Mouse (Mus musculus) intestine, postnatal 0 days (tissue): ENCODE data around the gene Snx29. TPM values are rescaled to one million over a fixed set of nuclear protein-coding genes. Genes with fewer than 3 reads are reported as not detected.
A peak's percentile ranks its signal among the peaks of the same experiment; 100 is the strongest.

ENCODE experiments used
- ATAC-seq: fragments of 200-750 bp; cut with Nextera tagmentation; 2 replicates; pipeline ENCODE4 v1.8.0; 2017; ENCODE audit warnings: mild to moderate bottlenecking, moderate TSS enrichment, moderate library complexity
- H3K27ac ChIP-seq: fragments of 300-500 bp; sonication (generic); 2 replicates; pipeline ENCODE4 v1.5.1; 2014; ENCODE audit warnings: mild to moderate bottlenecking, low read depth, low read length, moderate library complexity
- H3K27me3 ChIP-seq: fragments of 300-500 bp; sonication (generic); replicated peaks from 2 replicates; pipeline ENCODE4 v1.6.1; 2014; ENCODE audit warnings: low read length, mixed read lengths; ENCODE audit not compliant: control insufficient read depth, insufficient read depth
- H3K36me3 ChIP-seq: fragments of 300-500 bp; sonication (generic); 2 replicates; pipeline ENCODE4 v1.6.1; 2014; ENCODE audit warnings: mild to moderate bottlenecking, moderate library complexity; ENCODE audit not compliant: control insufficient read depth, insufficient read depth
- H3K4me1 ChIP-seq: fragments of 300-500 bp; sonication (generic); replicated peaks from 2 replicates; pipeline ENCODE4 v1.6.1; 2014; ENCODE audit warnings: antibody characterized with exemption, low read length, mixed read lengths; ENCODE audit not compliant: control insufficient read depth, insufficient read depth
- H3K4me2 ChIP-seq: fragments of 300-500 bp; sonication (generic); replicated peaks from 2 replicates; pipeline ENCODE4 v1.6.1; 2014; ENCODE audit warnings: low read depth, mild to moderate bottlenecking, moderate library complexity
- H3K4me3 ChIP-seq: fragments of 300-500 bp; sonication (generic); 2 replicates; pipeline ENCODE4 v1.5.1; 2014; ENCODE audit warnings: low read depth, low read length
- H3K9ac ChIP-seq: fragments of 300-500 bp; sonication (generic); 2 replicates; pipeline ENCODE4 v1.6.1; 2014; ENCODE audit warnings: mild to moderate bottlenecking, low read depth, low read length
- H3K9me3 ChIP-seq: fragments of 300-500 bp; sonication (generic); 2 replicates; pipeline ENCODE4 v1.6.1; 2016; ENCODE audit warnings: mixed run types; ENCODE audit not compliant: control insufficient read depth
- CTCF ChIP-seq: sonication (generic); IDR thresholded peaks from 2 replicates; pipeline ENCODE4 v1.5.1; 2016; ENCODE audit warnings: low read depth, mild to moderate bottlenecking, control low read depth, antibody characterized with exemption, moderate library complexity
- WGBS: fragments of 180-500 bp; shearing (Covaris S2); extraction: QIAGEN DNeasy Blood & Tissue Kit; methylation state at CpG from one replicate; pipeline ENCODE4 v1.1.7; 2014; 5-methylcytosine and 5-hydroxymethylcytosine counted together
- polyA plus RNA-seq: library from polyadenylated mRNA; unstranded; fragments of >200 nt; fragmentation: Nextera tagmentation; extraction: Ambion mirVana; gene quantifications from 2 replicates; pipeline ENCODE4 v1.2.1, GENCODE M21; 2015

The Snx29 gene
- polyA plus RNA-seq, 1 experiment from 2014 or later, result 1.9 TPM

DNA sequence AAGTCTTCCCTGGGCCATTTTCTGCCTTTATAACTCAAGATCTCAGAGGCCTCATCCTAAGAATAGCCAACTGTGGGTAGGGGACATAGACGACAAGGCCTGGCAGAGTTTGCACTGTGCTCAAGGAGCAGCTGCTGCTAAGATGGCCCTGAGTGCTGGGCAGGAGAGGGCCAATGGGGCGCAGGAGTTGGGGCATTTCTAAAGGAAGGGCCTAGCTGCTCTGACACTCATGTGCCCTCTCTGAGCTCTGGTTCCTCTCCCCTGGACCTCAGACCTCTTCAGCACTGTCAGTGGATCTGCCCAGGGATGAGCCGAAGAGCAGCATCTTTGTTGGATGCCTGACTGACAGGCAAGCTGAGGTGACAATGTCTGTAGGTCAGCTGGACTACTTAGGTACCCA, 426.4 kb downstream of the Snx29 start:
- Histone ChIP-seq H3K4me1 (no peaks in the 10 kb centered on the region), H3K36me3 (no peaks in the 10 kb centered on the region), H3K27me3 (no peaks in the 10 kb centered on the region), H3K4me2 (no peak overlapping the region), H3K4me3 (no peak overlapping the region), H3K9me3 (no peaks in the 10 kb centered on the region), H3K27ac (no peak overlapping the region), H3K9ac (no peak overlapping the region)
- 85% methylated on average over 3 of the region's 3 CpGs for WGBS
- no peak for TF ChIP-seq CTCF
- ATAC-seq, result no peak

GRCm38 (mm10) chr16:11750605-11751004, 427.9 kb downstream of the Snx29 start:
- no peak overlapping the region for H3K4me3 ChIP-seq
- H3K9ac ChIP-seq, result no peak overlapping the region
- H3K36me3 ChIP-seq, result peaks cover 6% of the 10 kb centered on the region; the same call in 1 of the 2 replicates
- H3K4me2 ChIP-seq, result no peak overlapping the region
- no peak for TF ChIP-seq CTCF
- no peak overlapping the region for H3K27ac ChIP-seq
- no peaks in the 10 kb centered on the region for H3K9me3 ChIP-seq
- no peaks in the 10 kb centered on the region for H3K27me3 ChIP-seq
- no peaks in the 10 kb centered on the region for H3K4me1 ChIP-seq
- ATAC-seq, result no peak

DNA sequence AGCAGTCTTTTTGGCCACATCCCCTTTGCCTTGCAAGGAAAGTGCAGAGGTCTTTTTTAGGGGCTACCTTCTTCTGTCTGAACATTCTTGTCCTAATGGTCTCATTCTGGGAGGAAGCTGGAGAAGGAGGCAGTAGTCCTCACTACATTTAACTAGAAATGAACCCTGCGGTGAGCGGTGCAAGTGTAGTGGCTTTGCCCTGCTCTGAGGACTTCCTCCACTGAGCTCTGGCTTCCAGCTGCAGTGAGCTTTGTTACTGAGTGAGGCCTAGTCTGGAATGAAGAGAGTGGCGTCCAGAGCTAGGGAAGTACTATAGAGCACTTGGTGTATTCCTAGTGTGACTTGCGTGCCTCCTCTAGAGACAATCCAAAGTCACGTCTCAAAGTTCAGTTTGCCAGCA, 429.8 kb downstream of the Snx29 start:
- H3K36me3 ChIP-seq, result peaks cover 7% of the 10 kb centered on the region; the same call in 1 of the 2 replicates
- no peak overlapping the region for H3K4me3 ChIP-seq
- 73% methylated on average over 5 of the region's 5 CpGs for WGBS
- no peaks in the 10 kb centered on the region for H3K4me1 ChIP-seq
- TF ChIP-seq CTCF, result no peak
- H3K9ac ChIP-seq, result no peak overlapping the region
- ATAC-seq, result peak; percentile 50; the same call in 1 of the 2 replicates
- H3K27ac ChIP-seq, result no peak overlapping the region
- H3K27me3 ChIP-seq, result no peaks in the 10 kb centered on the region
- H3K4me2 ChIP-seq, result no peak overlapping the region
- H3K9me3 ChIP-seq, result no peaks in the 10 kb centered on the region

DNA sequence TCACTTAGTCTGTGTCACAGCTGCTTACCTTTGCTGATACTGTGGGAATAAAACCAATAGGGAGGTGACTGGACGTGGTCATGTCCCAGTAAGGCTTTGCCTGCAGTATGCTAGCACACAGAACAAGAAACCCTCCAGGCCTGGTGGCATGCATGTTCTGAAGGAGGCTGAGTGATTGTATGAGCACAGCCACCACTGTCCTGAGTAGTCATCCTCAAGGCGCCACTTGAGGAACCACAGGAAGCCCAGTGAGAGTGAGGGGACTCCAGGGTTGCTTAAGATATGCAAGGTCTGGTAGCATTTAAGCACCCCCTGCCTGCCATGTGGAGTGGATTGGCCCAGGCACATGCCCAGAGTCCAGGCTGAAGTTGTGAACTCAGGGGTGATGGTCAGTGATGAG, 430.8 kb downstream of the Snx29 start:
- Histone ChIP-seq H3K36me3 (peaks cover 7% of the 10 kb centered on the region; the same call in 1 of the 2 replicates), H3K9me3 (no peaks in the 10 kb centered on the region), H3K27ac (no peak overlapping the region), H3K4me3 (no peak overlapping the region), H3K9ac (no peak overlapping the region), H3K27me3 (no peaks in the 10 kb centered on the region), H3K4me2 (no peak overlapping the region), H3K4me1 (no peaks in the 10 kb centered on the region)
- ATAC-seq, result no peak
- TF ChIP-seq CTCF, result no peak
- 80% methylated on average over 2 of the region's 2 CpGs for WGBS

DNA sequence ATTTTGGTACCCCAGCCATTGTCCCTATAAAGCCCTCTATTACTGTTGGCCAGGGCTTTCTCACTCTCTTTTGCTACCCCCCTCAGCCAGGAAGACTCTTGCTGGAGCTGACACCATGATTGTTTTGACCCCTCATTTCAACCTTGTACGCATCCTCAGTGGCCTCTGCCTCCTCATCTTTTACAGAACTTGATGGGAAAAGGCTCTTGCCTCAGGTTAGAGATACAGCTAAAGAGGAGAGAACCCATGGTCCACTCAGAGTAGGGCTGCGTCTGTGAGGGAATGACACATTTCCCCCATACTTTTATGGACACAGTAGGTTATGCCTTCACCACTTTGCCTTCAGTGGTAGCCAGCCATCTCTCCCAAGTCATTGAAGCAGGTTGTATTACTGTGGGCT, 431.4 kb downstream of the Snx29 start:
- H3K4me2 ChIP-seq, result no peak overlapping the region
- no peak overlapping the region for H3K4me3 ChIP-seq
- H3K27ac ChIP-seq, result no peak overlapping the region
- no peak for TF ChIP-seq CTCF
- peaks cover 7% of the 10 kb centered on the region; the same call in 1 of the 2 replicates for H3K36me3 ChIP-seq
- WGBS, result 95% methylated on average over 2 of the region's 2 CpGs
- no peaks in the 10 kb centered on the region for H3K27me3 ChIP-seq
- no peaks in the 10 kb centered on the region for H3K9me3 ChIP-seq
- H3K4me1 ChIP-seq, result no peaks in the 10 kb centered on the region
- no peak overlapping the region for H3K9ac ChIP-seq
- no peak for ATAC-seq

DNA sequence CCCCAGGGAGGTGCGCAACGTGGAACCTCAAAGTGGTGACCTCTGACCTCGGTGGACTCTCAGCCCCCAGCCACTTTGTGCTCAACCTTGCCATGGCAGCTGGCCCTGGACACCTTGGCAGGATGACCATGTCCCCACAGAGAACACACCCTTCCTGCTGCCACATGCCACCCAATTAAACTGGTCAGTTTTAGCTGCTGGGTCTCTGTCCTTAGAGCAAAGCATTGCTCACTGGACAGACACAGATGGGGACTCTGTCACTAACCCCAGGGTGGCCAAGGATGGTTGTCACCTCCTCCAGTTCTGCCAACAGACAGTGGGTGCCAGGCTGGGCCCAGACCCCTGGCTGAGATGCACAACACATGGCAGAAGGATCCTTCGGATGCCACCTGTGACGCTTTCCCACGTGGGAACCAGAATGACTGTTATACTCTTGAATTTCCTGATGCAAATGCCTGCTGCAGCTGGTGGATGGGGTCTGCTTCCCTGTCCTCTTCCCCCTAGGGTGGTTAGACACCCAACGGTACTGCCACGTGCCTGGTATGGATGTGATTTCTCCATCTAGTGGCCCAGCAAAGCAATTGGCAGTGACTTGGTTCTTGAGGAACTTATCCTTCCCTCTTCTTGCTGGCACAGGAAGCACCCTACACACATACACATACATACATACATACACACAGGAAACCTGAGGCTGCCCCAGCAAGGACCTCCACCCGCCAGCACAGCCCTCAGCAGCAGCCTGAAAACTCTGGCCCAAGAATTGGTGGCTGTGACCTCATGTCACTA, 432.8 kb downstream of the Snx29 start:
- H3K9me3 ChIP-seq, result no peaks in the 10 kb centered on the region
- H3K27ac ChIP-seq, result no peak overlapping the region
- 81% methylated on average over 9 of the region's 9 CpGs for WGBS
- ATAC-seq, result no peak
- H3K4me2 ChIP-seq, result no peak overlapping the region
- peak; percentile 35 for TF ChIP-seq CTCF
- no peak overlapping the region for H3K4me3 ChIP-seq
- H3K9ac ChIP-seq, result no peak overlapping the region
- no peaks in the 10 kb centered on the region for H3K27me3 ChIP-seq
- no peaks in the 10 kb centered on the region for H3K4me1 ChIP-seq
- H3K36me3 ChIP-seq, result peaks cover 7% of the 10 kb centered on the region; the same call in 1 of the 2 replicates
